Mouse (Mus musculus) spleen, embryonic (tissue): ENCODE measurements around the gene Nufip2.

Experiments
- CTCF ChIA-PET: fragments of 350-600 bp; sonication (Branson Sonifier 250); formaldehyde crosslinking; loops from one replicate; lab custom pipeline; 2022; lab: Charles Lee

Gene Nufip2

DNA sequence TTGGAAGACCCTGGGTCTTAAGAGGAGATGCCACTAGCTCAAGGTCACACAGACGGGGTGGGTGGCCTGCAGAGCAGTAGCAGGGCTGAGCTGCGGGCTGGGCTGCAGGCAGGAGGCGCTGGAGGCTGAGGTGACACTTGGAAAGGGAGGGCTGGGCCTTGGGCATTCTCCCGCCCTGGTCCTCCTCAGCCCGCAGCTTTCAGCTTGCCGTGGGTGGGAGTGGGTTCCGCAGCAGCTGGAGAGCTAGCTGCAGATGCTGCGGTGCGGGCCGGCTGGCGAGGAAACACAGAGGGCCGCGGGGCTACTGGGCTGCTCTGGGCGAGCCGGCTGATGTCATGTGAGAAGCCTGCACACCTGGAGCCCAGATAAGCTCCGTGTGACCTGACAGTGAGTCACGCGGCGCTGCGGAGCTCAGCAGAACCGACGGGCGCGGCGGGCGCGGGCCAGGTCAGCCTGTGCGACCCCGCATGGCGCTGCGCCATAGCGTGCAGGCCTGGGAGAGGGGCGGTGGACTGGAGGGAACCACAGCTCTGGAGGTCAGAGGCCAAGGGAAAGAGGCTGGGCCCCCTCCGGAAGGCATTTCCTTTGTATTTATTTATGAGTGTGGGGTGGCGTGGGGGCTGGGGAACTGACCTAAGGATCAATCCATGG lies 80.5 kb downstream of the Nufip2 start:
- CTCF ChIA-PET = interaction anchor here (0.6 to 0.7 kb wide), 2 partner anchors 18 to 1520 kb away, joined by 3 to 5 read pairs; no protein-coding TSS in a partner anchor

DNA sequence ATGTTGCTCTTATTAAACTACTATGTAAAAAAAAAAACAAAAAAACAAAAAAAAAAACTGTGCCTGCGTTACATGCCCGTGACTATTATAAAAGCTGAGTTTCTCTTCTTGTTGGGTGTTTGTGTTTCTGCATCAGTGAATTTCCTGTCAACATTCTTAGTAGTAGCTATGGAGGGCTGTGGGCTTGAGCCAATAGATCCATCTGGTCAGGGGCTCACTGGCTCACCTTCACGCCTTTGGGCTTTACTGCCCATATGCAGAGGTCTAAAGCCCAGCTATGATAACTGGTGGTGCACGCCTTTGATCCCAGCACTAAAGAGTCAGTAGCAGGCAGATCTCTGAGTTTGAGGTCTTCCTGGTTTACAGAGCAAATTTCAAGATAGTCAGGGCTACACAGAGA lies 83.5 kb downstream of the Nufip2 start:
- CTCF ChIA-PET = interaction anchor here (0.6 kb wide), 2 partner anchors 13 to 371 kb away, joined by 3 to 4 read pairs; no protein-coding TSS in a partner anchor

- CTCF ChIA-PET = interaction anchor here (0.6 kb wide), 1 partner anchor 69 kb away, joined by 3 read pairs; no protein-coding TSS in a partner anchor
Measured at GRCm38 (mm10) chr11:77770346-77770745, 84.4 kb downstream of the Nufip2 start.

GRCm38 (mm10) chr11:77771879-77772713 lies 86.1 kb downstream of the Nufip2 start:
- CTCF ChIA-PET = interaction anchor here (0.6 kb wide), 1 partner anchor 323 kb away, joined by 3 read pairs; the partner anchor contains the start of gene Fam222b

- CTCF ChIA-PET = interaction anchor here (0.7 kb wide), 1 partner anchor 358 kb away, joined by 3 read pairs; no protein-coding TSS in a partner anchor
Measured at GRCm38 (mm10) chr11:77775701-77776400, 89.9 kb downstream of the Nufip2 start.

GRCm38 (mm10) chr11:77777436-77777835 lies 91.5 kb downstream of the Nufip2 start:
- CTCF ChIA-PET = interaction anchor here (0.7 kb wide), 1 partner anchor 9 kb away, joined by 3 read pairs; no protein-coding TSS in a partner anchor

- CTCF ChIA-PET = no interaction called here
Measured at GRCm38 (mm10) chr11:77777937-77778336, 92.0 kb downstream of the Nufip2 start.

GRCm38 (mm10) chr11:77779240-77779639 lies 93.3 kb downstream of the Nufip2 start:
- CTCF ChIA-PET = no interaction called here

- CTCF ChIA-PET = no interaction called here
Measured at GRCm38 (mm10) chr11:77781088-77781487, 95.1 kb downstream of the Nufip2 start.

- CTCF ChIA-PET = interaction anchor here (0.7 kb wide), 1 partner anchor 13 kb away, joined by 4 read pairs; no protein-coding TSS in a partner anchor
Measured at GRCm38 (mm10) chr11:77782104-77782815, 96.3 kb downstream of the Nufip2 start.

DNA sequence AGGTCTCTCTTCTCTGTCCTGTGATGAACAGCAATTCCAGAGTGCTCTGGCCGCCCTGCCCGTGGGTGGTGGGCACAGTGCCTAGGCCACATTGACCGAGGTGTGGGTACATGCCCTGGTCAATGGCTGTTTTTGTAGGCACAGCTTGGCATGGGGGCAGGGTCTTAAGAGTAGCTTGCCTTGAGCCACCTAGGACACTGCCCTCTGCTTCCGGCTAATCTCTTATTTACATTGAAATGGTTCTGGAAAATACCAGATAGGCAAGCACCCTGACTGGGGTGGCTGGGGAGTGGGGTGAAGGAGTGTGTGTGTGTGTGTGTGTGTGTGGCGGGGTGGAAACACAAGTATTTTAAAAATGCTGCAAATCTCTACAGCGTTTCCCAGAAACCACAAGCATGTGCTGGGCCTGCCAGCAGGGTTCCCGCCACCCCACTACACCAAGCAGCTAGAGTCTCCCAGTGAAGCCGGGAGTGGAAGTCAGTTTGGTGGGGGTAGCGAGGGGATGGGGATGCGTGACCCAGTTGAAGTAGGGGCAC lies 97.3 kb downstream of the Nufip2 start:
- CTCF ChIA-PET = interaction anchor here (0.7 kb wide), 1 partner anchor 14 kb away, joined by 4 read pairs; no protein-coding TSS in a partner anchor

- CTCF ChIA-PET = interaction anchor here (0.5 to 1.2 kb wide), 2 partner anchors 17 to 19 kb away, joined by 3 read pairs; no protein-coding TSS in a partner anchor
Measured at GRCm38 (mm10) chr11:77783747-77784646, 98.0 kb downstream of the Nufip2 start.

DNA sequence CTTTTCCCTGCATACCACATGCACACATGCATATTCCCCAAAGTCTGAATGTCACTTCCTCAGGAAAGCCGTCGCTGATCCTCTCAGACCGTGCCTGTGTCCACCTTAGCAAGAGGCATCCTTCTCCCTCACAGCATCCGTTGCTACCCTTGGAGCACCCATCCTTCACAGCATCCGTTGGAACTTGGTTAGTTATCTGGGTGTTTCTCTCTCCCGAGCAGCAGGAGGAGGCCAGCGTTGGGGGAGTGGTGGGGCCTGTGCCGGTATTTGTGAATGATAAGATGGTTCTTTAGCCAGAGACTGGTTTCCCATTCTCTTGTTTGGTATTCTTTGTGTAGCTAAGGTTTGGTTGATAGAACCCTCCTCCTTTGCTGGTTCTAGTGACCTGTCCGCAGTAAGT lies 98.9 kb downstream of the Nufip2 start:
- CTCF ChIA-PET = interaction anchor here (0.5 to 1.2 kb wide), 2 partner anchors 18 to 77 kb away, joined by 3 read pairs; no protein-coding TSS in a partner anchor

DNA sequence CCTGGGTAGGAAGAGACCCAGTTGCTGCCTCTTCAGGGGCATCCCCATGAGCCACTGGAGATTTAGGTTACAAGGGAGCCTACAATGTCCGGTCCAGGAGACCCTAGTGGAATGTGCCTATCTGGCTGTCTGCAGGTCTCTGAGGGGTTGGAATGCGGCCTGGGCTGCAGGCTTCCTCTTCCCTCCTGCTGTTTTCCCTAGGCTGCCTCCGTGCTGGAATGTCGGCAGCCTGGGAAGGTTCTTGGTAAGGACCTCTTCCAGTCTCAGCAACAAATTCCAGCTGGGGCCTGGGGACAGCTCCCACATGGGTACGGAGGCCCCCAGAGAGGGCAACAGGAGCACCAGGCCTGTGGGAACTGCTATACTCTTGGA lies 99.4 kb downstream of the Nufip2 start:
- CTCF ChIA-PET = interaction anchor here (0.5 to 1.2 kb wide), 2 partner anchors 19 to 78 kb away, joined by 3 read pairs; no protein-coding TSS in a partner anchor

DNA sequence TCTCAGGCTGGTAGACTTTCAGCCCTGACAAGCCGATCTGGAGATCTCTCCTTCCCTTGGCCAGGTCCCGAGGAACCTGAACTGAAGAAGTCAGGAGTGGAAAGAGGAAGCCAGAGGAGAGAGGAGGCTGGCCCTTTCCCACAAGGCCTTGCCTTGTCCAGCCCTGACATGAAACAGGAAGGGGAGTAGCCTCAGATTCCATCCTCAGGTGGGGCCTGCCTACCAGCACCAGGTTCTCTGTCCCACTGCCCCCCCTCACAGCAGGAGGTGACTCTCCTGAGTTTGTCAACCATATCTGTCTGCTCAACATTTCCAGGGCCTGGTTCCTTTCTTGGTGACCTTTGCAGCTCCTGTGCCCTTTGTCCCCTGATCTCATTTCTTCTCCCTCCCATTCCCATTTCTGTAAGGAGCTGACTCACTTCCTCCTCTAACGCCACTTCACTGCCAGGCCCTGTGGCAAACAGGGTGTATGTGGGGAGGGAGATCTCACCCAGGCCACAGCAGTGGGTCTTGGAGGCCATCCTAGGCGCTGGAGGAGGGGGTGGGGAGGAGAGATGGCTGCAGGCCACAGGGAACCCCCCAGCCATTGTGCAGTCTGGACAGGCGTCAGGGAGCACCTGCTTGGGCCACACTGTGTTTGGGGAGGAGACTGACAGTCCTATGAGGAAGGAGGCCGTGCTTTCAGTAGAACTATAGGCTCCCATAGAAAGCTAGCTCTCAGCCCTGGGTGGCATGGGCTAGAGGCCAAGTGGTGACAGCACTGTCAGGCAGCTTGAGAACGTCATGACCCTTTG lies 100.0 kb downstream of the Nufip2 start:
- CTCF ChIA-PET = interaction anchor here (0.6 kb wide), 2 partner anchors 9 to 75 kb away, joined by 3 to 5 read pairs; no protein-coding TSS in a partner anchor

- CTCF ChIA-PET = no interaction called here
Measured at GRCm38 (mm10) chr11:77787707-77788106, 101.8 kb downstream of the Nufip2 start, which contains the start of gene Gm10277. Gene Gm10277, minus strand, starts transcription at chr11:77787747.

GRCm38 (mm10) chr11:77789512-77789911 lies 103.6 kb downstream of the Nufip2 start:
- CTCF ChIA-PET = interaction anchor here (0.7 kb wide), 1 partner anchor 183 kb away, joined by 13 read pairs; no protein-coding TSS in a partner anchor

GRCm38 (mm10) chr11:77790286-77790685 lies 104.3 kb downstream of the Nufip2 start:
- CTCF ChIA-PET = no interaction called here
